Mouse (Mus musculus) liver, adult 10 weeks (tissue): ENCODE data around the gene Tgfb1. TPM values are rescaled to one million over a fixed set of nuclear protein-coding genes. Genes with fewer than 3 reads are reported as not detected.

Experiments
- polyA plus RNA-seq: library from polyadenylated mRNA; stranded (reverse); fragments of 350-450 nt; fragmentation: Illumina TruSeq; extraction: RNeasy Lipid Tissue Mini Kit (QIAGEN cat#74804); gene quantifications from one replicate; pipeline ENCODE4 v1.2.3, GENCODE M21; 2014; ENCODE audit warnings: low read depth, low replicate concordance

Tgfb1 gene
- 1.1 TPM for polyA plus RNA-seq

DNA sequence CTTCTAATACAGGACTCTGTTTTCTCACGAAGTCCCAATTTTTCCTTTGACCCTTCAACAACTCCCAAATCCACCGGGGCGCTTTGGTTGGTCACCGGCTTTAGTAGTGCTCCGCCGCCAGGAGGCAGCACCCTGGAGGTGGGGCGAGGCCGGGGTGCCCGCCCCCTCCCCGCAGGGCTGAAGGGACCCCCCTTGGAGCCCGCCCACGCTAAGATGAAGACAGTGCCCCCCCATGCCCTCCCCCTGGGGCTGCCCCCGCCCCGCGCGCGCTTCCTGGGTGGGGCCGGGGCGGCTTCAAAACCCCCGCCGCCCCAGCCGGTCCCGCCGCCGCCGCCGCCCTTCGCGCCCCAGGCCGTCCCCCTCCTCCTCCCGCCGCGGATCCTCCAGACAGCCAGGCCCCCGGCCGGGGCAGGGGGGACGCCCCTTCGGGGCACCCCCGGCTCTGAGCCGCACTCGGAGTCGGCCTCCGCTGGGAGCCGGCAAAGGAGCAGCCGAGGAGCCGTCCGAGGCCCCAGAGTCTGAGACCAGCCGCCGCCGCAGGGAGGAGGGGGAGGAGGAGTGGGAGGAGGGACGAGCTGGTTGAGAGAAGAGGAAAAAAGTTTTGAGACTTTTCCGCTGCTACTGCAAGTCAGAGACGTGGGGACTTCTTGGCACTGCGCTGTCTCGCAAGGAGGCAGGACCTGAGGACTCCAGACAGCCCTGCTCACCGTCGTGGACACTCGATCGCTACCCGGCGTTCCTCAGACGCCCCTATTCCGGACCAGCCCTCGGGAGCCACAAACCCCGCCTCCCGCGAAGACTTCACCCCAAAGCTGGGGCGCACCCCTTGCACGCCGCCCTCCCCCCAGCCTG is at the start of gene Tgfb1:
TSS of gene Tgfb1 (plus strand) at position 323 of the 852 bp plus-strand sequence.

DNA sequence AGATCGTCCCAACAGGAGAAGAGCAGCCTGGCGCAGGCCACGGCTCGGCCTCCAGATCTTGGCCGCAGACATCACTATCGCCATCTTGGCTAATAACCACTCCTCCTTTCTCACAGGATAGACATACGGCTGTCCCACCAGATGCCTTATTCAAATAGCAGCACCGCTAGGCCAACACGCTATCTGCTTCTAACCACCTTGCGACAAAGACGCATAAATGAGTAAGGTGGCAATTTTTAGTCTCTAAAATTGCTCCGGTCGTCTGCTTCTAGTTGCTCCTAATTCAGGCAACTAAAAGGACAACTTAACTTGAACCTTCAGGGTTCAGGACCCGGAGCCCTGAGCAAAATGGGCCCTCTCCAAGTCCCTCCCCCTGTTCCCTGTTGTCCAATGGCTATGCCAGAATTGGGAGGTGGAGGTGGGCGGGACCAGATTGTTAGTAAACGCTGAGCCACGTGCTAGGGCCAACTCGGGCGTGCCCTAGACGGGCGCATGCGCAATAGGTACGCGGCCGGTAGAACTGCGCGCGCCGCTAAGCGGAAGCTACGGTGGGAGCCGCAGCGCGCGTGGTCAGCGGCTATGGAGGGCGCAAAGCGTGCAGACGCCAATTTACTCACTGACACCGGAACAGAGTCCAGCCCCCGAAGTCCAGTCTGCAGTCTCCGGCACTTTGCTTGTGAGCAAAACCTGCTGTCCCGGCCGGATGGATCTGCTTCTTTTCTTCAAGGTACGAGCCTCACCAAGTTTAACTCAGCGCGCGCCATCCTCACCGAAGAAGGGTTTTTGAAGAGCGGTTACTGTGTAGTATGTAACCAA is 27.9 kb upstream of the Tgfb1 start, which contains the start of the genes Bckdha and Exosc5:
TSS of gene Bckdha (minus strand) at position 325 of the 816 bp plus-strand sequence.
TSS of gene Exosc5 (plus strand) at position 508 of the 816 bp plus-strand sequence.

DNA sequence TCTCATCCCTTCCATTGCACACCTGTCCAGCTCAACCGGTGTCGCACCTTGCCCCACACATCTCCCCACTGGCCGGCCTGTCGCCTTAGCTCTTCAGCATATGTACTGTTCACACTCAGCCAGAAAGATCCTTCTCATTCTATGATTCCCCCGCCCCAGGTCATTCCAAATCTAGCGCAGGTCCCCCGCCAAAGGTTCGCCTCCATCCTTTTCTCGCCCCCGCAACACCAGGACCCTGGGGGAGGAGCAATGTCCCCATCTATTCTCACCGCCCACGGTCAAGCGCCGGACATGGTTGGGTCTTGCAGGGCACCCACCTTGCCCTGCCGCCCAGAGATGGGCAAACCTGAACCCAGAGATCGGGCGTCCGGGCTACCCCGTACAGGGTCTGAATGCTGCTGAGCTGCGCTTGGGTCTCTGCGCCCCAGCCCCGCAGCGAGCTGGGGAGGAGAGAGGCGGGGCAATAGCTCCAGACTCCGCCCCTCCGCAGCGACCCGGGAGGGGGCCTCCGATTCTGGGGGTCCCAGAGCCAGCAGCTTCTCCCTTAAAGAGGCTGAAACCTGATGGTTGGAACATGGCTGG is 12.0 kb upstream of the Tgfb1 start, which contains the start of gene Tmem91:
TSS of gene Tmem91 (minus strand) at position 448 of the 582 bp plus-strand sequence.

DNA sequence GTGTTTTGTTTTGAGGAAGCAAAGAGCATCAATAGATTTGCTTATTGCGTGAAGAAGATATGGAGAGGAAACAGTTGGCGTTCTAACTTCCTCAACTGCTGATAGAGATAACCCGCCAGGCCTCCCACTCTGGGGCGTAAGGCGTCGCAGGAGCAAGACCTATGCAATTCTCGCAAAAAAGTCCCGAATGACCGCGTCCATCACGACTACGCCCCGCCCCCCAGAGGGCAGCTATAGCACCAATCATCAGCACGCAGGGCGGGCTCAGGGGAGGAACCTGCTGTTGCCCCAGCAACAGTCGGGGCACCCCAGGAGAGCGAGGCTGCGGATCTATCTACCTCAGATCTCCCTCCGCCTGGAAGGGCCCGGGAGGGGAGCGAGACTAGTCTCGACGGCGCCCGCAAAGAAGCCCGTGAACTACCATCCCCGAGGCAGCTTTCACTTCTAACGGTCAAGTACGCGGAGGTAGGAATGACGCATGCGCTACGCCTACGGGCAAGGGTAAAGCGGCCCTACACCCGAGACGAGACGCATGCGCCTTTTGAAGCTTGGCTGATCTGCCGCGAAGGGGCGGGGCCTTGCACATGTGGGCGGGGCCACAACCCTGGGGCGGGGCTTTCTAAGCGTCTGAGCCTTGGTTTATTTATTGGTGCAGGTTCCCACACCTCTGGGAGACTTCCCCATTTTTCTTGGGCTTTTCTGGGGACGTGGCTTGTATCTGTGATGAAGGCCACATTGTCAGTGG is 6.1 kb upstream of the Tgfb1 start, which contains the start of gene B9d2:
TSS of gene B9d2 (plus strand) at position 267 of the 745 bp plus-strand sequence.

DNA sequence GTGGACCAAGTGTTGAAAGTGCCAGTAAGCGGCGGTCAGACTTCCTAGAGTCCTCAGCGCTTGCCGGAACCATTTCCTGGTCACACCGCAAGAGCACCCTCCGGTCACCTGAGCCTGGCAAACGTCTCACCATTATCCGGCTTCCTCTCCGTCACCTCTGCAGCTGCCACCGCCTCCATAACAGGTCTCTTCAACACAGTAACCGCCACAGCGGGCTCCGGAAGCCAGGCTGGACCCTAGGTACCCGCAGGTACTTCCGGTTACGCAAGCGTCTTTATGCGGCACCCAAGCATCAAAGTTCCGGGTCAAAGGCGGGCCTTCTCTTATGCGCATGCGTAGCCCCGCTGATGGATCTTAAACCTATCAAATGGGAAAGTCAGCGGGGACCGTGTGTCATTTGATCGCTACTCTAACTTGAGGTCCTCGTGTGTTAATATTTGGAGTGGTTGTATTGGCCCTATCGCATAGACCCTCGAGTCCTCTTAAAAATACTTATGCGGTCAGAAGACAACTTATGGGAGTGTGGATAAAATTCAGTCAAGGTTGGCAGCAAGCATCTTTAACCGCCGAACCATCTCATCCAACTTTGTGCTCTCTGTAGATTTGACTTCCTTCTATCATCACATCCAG is 32.1 kb downstream of the Tgfb1 start, which contains the start of gene Ccdc97:
TSS of gene Ccdc97 (minus strand) at position 301 of the 630 bp plus-strand sequence.

Other genes with a start within 250 kb of the Tgfb1 start
- gene Ceacam1, start 209.4 kb upstream of the Tgfb1 start, polyA plus RNA-seq = 193 TPM
- not detected for gene Ceacam2, start 147.1 kb upstream of the Tgfb1 start, polyA plus RNA-seq
- not detected for gene Erich4, start 71.1 kb upstream of the Tgfb1 start, polyA plus RNA-seq
- 21.7 TPM for gene Dmac2, start 67.6 kb upstream of the Tgfb1 start, polyA plus RNA-seq
- not detected for gene B3gnt8, start 60.3 kb upstream of the Tgfb1 start, polyA plus RNA-seq
- gene Bckdha, start 28.0 kb upstream of the Tgfb1 start, polyA plus RNA-seq = 1.8 TPM
- gene Exosc5, start 27.8 kb upstream of the Tgfb1 start, polyA plus RNA-seq = 1.1 TPM
- not detected for gene Tmem91, start 11.8 kb upstream of the Tgfb1 start, polyA plus RNA-seq
- gene B9d2, start 6.2 kb upstream of the Tgfb1 start, polyA plus RNA-seq = not detected
- 1.7 TPM for gene Ccdc97, start 32.1 kb downstream of the Tgfb1 start, polyA plus RNA-seq
- gene Hnrnpul1, start 67.8 kb downstream of the Tgfb1 start, polyA plus RNA-seq = 22.5 TPM
- gene Axl, start 101.7 kb downstream of the Tgfb1 start, polyA plus RNA-seq = 7.3 TPM
- gene Cyp2s1, start 129.9 kb downstream of the Tgfb1 start, polyA plus RNA-seq = not detected
- 97.7 TPM for gene Cyp2b10, start 210.6 kb downstream of the Tgfb1 start, polyA plus RNA-seq